Mouse (Mus musculus) lung, adult 18-20 months (tissue): ENCODE measurements at regions not wholly inside any gene's neighbourhood (a gene's known extent, or its start where the extent isn't known, plus 50 kb on each side); places are given as distances from the start of the nearest gene placed in this dataset.
A peak's percentile ranks its signal among the peaks of the same experiment; 100 is the strongest.

ENCODE experiments used
- DNase-seq, 2 experiments: peaks; one replicate each; pipeline ENCODE4 v3.0.0; 2022; ENCODE audit warnings: mixed read lengths in 2 of 2

- DNase-seq: no peak
Measured at GRCm38 (mm10) chr8:107642241-107642640, 54.0 kb upstream of the Psmd7 start.

- no peak for DNase-seq
Measured at GRCm38 (mm10) chr8:107647936-107648335, 59.7 kb upstream of the Psmd7 start.

GRCm38 (mm10) chr8:107650306-107650705 is 62.0 kb upstream of the Psmd7 start:
- no peak for DNase-seq

- no peak for DNase-seq
Measured at GRCm38 (mm10) chr8:107651424-107651823, 63.2 kb upstream of the Psmd7 start.

GRCm38 (mm10) chr8:107652226-107652625 is 64.0 kb upstream of the Psmd7 start:
- DNase-seq: no peak

- DNase-seq: no peak
Measured at GRCm38 (mm10) chr8:107653711-107654110, 65.4 kb upstream of the Psmd7 start.

GRCm38 (mm10) chr8:107656622-107657021 is 68.4 kb upstream of the Psmd7 start:
- DNase-seq: no peak

GRCm38 (mm10) chr8:107657741-107658140 is 69.5 kb upstream of the Psmd7 start:
- no peak for DNase-seq

- DNase-seq: no peak
Measured at GRCm38 (mm10) chr8:107658386-107658785, 70.1 kb upstream of the Psmd7 start.

- DNase-seq: no peak
Measured at GRCm38 (mm10) chr8:107660624-107661023, 72.4 kb upstream of the Psmd7 start.

GRCm38 (mm10) chr8:107669608-107670007 is 81.3 kb upstream of the Psmd7 start:
- no peak for DNase-seq

- DNase-seq: no peak
Measured at GRCm38 (mm10) chr8:107671471-107671870, 83.2 kb upstream of the Psmd7 start.

- no peak for DNase-seq
Measured at GRCm38 (mm10) chr8:107672691-107673090, 84.4 kb upstream of the Psmd7 start.

- no peak for DNase-seq
Measured at GRCm38 (mm10) chr8:107682066-107682465, 93.8 kb upstream of the Psmd7 start.

GRCm38 (mm10) chr8:107684721-107685691 is 96.7 kb upstream of the Psmd7 start:
- peak; percentile 13 to 36 for DNase-seq

- no peak for DNase-seq
Measured at GRCm38 (mm10) chr8:107686936-107687335, 98.7 kb upstream of the Psmd7 start.

- DNase-seq: no peak
Measured at GRCm38 (mm10) chr8:107687529-107687928, 99.3 kb upstream of the Psmd7 start.

- DNase-seq: no peak
Measured at GRCm38 (mm10) chr8:107689020-107689419, 100.8 kb upstream of the Psmd7 start.

- no peak for DNase-seq
Measured at GRCm38 (mm10) chr8:107691251-107691650, 103.0 kb upstream of the Psmd7 start.

- no peak for DNase-seq
Measured at GRCm38 (mm10) chr8:107696384-107697346, 108.4 kb upstream of the Psmd7 start.

GRCm38 (mm10) chr8:107699307-107699706 is 111.0 kb upstream of the Psmd7 start:
- DNase-seq: no peak

- DNase-seq: no peak
Measured at GRCm38 (mm10) chr8:107699759-107700158, 111.5 kb upstream of the Psmd7 start.

- DNase-seq: no peak
Measured at GRCm38 (mm10) chr8:107715901-107716300, 127.6 kb upstream of the Psmd7 start.
